Mouse (Mus musculus) hematopoietic stem cell, adult 5-6 weeks (primary cell): ENCODE results near the gene Astn2. TPM values are rescaled to one million over a fixed set of nuclear protein-coding genes. Genes with fewer than 3 reads are reported as not detected.

Experiments
- ATAC-seq, 2 experiments: fragments of 125-278 bp in 1 of 2; replicated peaks in 1 of 2; 2 replicates each; pipeline ENCODE4 v1.8.0; 2016 to 2017; ENCODE audit warnings: inconsistent platforms in 2 of 2, mild to moderate bottlenecking in 2 of 2, moderate number of reproducible peaks in 2 of 2, low read depth in 1 of 2, moderate TSS enrichment in 1 of 2; ENCODE audit not compliant: low FRiP score in 2 of 2, poor library complexity in 2 of 2, severe bottlenecking in 2 of 2, insufficient read depth in 1 of 2, low TSS enrichment in 1 of 2
- total RNA-seq: library from RNA; stranded (forward); fragments of 172-1452, 232-1000 nt; gene quantifications from 2 replicates; pipeline ENCODE4 v1.2.3, GENCODE M21; 2017

Gene Astn2
- total RNA-seq, 1 experiment from 2014 or later: not detected

DNA sequence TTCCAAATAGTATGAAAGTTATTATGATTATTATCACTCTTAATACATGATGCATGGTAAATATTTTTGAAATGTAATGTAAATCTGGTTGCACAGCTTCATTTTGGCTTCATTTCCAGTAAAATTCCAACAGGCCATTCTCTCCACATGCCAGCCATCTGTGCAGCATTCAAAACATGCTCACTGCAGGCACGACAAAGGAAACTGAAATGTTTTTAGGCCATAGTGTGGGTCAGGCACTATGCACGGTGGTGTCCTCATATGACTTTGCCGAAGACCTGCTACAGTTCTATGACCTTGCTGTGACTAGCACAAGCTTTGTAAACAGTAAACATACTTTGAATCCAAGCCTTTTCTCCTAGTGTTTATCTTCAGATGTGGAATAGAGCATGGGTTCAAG, 642.3 kb downstream of the Astn2 start:
- ATAC-seq: no peak

DNA sequence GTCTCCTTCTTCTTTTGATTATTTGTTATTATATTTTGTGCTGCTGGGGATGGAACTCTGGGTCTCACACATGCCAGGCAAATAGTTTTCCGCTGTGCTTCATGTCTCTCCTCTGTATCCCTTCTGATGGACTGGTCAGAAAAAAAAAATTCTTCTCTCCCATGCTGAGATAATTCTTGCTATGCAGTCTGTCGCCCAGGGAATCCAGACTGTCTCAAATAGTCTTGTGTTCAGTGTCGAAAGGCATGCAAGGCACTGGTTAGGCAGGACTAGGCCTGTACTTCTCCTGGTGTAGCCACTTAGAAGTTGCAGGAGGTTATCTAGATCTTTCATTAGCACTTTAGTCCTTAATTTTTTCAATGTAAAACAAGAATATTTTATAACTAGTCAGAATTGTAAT, 642.8 kb downstream of the Astn2 start:
- no peak for ATAC-seq

DNA sequence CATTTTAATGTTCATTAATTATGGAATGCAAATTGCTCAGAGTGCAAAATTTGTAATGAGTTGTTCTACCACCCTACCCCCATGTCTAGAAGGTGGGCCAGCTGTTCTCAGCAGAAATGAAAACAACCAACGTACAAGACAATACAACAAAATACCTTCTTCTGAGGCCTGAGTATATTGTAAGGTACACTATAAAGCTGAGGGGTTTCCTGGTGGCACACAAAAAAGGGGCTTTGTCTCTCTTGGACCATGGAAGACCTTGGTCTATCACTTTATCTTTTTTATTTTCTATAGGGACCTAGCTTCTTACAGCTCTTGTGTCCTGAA, 645.6 kb downstream of the Astn2 start:
- ATAC-seq: no peak

DNA sequence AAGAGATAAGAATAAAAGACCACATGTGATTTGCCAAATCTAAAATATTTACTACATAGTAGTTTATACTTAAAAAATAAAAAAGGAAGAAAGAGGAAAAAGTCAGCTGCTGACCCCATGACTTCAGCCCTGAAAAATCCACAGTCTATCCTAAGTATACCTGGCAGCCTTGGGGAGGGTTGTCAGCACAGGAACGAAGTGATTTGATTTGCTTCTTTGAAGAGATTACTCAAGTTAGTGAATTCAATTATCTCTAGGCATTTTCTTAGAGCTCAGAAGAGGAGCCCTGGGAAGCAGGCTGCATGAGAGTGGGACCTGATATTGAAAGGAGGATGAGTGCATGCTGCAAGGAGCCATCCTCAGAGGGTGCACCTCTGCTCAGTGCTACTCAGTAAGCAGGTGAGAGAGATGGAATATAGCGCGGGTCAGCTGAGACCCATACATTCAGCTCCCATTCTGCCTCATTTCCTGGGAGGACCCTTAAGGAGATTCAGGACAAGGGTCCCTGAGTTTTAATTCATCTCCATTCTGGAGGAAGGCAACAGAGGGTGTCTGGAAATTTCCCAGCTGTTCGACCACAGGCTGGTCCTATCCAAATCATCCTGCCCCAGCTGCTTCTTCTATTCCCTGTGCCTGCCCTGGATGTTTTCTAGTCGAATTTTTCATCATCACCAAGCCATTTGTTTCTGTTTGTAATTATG, 646.1 kb downstream of the Astn2 start:
- no peak for ATAC-seq

DNA sequence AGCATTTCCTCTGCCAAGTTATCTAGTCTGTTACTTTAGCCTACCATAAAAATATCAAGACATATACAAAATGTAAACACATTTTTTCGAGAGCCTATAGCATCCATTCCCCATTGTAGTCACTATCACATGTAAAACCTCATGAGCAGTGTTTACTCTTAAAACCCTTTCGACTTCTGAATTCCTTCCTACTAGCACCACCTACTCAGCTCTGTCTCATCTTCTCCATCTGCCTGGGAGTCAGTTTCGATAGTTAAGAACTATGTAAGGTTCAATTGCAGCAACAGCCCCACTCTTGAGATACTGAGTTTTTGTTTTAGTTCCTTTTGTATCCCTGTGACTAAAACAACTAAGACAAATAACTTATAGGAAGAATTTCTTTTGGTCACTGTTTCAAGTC, 651.5 kb downstream of the Astn2 start:
- no peak for ATAC-seq

DNA sequence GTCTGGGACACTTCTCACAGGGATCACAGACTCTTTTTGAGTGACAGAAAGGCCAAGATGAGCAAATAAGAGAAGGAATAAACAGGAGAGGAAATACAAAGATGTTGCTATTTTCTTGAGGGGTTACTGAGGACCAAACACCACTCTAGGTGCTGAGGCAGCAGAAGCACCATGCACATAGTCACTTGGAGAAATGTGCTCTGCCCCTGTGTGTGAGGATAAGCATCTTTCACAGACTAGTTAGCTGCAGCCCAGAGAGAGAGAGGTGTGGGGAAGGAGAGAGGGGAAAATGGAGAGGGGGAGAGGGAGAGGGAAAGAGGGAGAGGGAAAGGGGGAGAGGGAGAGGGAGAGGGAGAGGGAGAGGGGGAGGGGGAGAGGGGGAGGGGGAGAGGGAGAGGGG, 659.6 kb downstream of the Astn2 start:
- no peak for ATAC-seq

DNA sequence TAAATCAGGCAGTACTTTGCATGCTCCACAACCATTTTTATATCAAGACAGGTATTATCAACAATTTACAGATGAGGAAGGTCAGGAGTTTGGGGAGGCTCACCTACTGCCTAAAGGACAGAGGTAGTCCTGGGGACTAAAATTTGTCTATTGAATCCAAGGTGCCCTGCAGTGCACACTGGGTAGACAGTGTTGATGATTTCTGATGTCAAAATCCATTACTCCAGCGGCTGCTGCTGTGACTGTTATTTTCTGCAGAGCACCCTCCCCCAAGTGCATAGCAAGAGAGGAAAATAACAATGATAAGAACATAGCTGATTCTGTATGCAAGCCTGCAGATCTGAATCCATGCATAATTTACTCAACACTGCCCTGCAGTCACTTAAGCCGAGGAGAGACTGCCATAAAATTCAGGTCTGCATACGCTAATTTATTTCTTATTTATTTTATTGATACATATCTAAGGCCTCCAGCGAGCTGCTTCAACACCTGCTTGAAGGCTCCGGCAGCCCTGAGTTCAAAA, 660.3 kb downstream of the Astn2 start:
- ATAC-seq: no peak

DNA sequence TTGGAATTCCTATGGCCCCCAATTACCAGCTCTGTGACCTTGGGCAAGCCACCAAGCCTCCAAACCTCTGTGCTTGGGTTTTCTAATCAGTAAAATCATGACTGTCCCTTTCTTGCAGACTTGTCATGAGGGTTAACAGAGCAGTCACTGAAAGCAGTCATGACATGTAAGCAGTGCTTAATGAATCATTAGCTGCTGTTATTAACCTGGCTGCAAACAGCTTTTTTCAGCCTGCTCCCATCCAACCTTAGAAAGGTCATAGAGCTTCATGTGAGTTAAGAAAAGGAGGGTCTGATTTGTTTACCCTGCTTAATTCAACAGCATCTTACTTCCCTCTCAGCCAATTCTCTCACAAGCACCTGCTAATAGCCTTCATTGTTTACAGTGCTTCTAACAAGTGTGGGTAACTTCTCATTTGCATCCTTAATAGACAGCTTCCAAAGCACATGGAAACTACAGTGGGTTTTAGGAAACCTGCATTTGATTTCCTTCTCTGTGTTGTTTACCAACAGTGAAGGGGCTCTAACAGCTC, 661.2 kb downstream of the Astn2 start:
- ATAC-seq: no peak

DNA sequence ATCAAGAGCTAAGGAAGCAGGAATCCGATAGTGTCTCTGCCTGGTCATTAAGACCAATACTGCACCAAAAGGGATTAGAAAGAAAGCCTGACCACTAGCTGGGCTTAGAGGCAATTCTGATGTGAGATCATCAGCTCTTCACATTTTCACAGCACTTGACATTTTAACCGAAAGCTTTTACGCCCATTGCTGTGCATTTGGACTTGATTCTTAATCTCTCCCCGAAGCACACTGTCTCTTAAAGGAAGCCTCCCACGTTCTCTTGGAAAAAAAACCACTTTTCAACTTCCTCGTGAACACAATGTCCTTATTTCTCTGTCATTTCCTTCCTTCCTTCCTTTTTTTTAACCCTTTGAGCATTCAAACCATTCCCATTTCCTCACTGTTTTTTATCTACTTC, 680.0 kb downstream of the Astn2 start:
- no peak for ATAC-seq

DNA sequence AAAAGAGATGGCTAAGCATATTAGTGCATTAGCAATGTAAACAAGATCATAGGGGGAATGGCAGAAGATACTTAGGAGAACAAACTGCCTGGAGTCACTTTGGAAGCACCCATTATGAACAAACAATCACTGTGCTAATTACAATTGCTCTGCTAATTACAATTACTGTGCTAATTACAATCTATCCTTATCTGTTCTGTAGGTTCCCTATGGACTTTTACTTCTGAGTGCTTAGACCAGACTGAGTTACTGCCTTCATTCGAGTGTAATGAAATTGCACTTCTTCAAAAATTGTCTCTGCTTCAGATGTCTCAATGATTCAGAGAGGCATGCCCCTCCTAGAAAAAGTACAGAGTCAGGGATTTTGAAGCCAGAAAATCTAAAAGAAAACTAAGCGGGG, 684.8 kb downstream of the Astn2 start:
- no peak for ATAC-seq

DNA sequence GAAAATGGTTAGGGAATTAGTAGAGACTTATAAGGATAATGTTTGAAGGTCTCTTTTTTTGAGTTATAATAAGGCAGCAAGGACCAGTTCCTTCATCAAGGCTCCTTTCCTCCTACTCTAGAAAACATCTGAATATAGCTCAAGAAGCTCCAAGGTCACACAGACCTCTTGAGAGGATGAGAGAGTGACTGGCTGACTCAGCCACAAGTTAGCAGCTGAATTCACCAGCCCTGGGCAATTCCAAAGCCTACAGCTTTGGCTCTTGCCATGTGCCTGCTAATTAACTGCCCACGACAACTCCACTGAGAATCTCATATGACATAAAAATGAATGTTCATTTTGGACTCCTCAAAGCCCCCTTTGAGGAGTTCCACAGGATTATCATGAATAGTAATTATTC, 686.5 kb downstream of the Astn2 start:
- no peak for ATAC-seq

DNA sequence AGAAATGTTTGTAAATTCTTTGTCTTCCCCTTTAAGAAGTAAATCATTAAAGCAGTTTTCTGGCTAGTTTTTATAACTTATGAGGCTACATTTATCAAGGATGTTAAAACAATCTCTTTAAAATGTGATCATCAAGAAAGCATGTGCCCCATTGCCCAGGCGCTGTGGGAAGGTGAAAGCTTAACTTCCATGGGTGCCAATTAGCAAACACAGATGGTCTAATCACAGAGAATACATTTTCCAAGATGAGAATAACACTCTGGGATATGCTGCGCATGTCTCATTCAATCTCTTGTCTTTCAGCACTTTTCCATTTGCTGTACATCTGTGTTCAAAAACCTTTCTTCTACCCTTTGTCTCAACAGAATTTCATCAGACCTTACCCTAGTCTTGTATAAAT, 688.3 kb downstream of the Astn2 start:
- ATAC-seq: no peak

DNA sequence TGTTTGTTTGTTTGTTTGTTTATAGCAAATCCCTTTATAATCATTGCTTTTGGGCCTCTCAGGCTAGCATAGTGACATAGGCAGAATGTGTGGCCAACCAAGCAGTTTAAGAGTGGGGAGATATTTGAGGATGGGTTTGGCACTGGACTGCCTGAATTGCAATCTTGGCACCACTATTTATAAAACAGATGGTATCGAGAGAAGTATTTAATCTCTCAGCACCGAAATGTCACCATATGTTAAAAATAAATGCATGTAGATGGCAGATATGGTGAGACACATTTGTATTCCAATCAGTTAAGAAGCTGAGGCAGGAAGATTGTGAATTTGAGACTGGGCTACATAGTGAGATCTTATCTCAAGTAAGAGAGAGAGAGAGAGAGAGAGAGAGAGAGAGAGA, 692.7 kb downstream of the Astn2 start:
- no peak for ATAC-seq

DNA sequence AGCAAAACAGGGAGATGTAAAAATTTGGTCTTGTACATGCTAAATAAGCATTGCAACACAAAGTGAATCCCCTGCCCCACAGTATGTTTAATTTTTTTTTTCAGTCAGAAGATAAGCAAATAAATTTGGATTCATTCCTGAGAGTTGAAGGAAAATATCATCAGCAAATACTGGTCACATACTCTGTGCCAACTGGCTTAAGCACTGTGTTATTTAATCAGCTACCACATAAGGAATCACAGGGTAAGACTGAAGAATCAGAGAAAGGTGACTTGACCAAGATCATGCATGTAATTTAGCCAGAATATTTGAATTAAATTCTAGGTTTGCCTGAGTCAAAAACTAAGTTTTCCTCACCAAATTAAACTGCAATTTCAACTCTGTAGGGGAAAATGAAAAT, 693.8 kb downstream of the Astn2 start:
- no peak for ATAC-seq

DNA sequence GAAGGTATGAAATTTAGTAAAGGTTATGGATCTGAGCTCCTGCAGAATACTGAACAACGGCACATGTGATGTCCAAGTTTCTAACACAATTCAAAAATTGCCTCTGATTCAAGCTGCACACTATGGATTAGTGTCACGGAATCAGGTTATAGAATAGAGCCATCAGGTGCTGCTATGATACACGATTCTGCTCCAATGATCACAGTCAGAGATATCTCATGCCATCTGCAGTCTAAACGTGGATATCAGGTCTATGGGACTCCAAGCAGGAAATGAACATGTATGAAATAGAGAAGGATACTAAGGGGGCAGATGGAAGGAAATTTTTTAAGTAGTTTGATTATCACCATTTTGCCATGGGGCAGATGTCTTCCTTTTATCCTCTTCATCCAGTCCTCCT, 702.6 kb downstream of the Astn2 start:
- ATAC-seq: no peak

DNA sequence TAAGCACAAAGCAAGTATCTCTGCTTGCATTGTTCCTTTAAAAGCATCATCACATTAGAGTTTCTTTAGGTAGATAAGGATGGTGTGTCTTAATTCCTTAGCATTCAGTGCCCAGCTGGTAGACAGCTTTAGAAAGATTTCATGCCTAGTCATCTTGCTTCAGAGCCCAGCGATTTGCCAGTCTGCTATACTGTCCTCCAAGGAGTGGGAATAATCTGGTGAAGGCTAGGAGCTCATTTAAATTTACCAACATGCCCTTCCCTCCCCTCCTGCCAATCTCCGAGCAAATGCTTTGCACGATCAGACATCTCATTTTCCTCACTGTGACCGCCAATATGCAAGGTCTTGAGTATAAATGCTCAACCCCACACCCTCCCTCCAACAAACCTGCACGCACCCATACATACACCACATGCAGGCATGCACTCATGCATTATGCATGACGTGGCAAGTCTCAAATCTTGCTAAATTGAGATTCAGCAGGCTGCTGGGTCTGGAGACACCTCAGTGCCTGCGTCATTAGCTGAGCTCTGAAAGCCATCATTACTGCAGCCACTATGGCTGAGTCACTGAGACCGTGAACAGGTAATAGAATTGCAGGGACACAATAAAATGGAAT, 704.6 kb downstream of the Astn2 start:
- ATAC-seq: no peak

DNA sequence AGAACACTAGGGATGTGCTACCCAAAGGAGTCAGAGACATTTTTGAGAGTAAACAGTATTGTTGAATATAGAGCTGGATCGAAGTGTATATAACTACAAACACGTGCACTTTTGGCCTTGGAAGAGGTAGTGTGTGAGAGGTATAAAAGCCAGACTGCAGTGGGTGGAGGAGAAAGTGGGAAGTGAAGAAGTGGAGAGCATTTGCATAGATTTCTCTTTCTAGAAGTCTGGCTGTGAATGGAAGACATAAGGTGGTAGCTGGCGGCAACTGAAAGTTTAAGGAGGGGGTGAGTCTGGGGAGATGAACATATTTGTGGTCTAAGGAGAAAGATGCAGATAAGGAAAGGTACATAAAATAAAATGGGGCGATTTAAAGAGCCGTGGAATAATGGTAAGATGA, 709.2 kb downstream of the Astn2 start:
- no peak for ATAC-seq

DNA sequence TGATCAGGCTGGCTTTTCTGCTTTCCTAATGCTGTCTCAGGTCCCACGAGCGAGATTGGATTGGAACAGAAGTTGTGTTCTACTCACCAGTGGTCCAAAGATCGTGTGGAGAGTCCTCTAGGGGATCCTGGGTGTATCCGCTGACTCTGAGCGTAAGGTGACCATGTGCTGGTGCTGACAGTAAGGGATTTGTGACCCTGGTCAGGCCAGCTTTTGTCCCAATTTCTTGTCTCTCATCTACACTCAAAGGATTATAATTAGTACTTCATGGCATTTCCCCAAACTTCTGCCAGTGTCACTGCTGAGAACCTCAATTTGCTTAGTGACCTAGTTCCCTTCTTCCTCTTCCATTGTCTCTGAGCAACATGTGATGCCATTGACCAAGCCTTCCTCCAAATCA, 710.4 kb downstream of the Astn2 start:
- ATAC-seq: no peak
